Mouse (Mus musculus) spleen, adult 2 months (tissue): ENCODE results near the gene Plce1. TPM values are rescaled to one million over a fixed set of nuclear protein-coding genes. Genes with fewer than 3 reads are reported as not detected.

Source experiments
- DNase-seq, 2 experiments: peaks; one replicate each; pipeline versions ENCODE4 v3.0.0 to v3.0.0-alpha.2; 2012 to 2021; ENCODE audit warnings: low spot score in 2 of 2, low read depth in 1 of 2
- H3K27ac ChIP-seq: fragments of 200-500 bp; 2 replicates; pipeline ENCODE4 v1.5.1; 2012; ENCODE audit warnings: low read length, inconsistent platforms; ENCODE audit not compliant: insufficient read depth
- H3K27me3 ChIP-seq: fragments of 200-500 bp; 2 replicates; pipeline ENCODE4 v1.6.1; 2012; ENCODE audit warnings: mild to moderate bottlenecking, moderate library complexity, low read length, inconsistent platforms; ENCODE audit not compliant: control insufficient read depth, insufficient read depth
- H3K36me3 ChIP-seq: fragments of 200-500 bp; 2 replicates; pipeline ENCODE4 v1.6.1; 2012; ENCODE audit warnings: mild to moderate bottlenecking, low read length, inconsistent platforms; ENCODE audit not compliant: control insufficient read depth, insufficient read depth
- H3K4me1 ChIP-seq: fragments of 200-500 bp; 2 replicates; pipeline ENCODE4 v1.6.1; 2011; ENCODE audit warnings: inconsistent platforms; ENCODE audit not compliant: control insufficient read depth, insufficient read depth, insufficient read length
- H3K4me3 ChIP-seq: fragments of 200-500 bp; 2 replicates; pipeline ENCODE4 v1.5.1; 2011; ENCODE audit warnings: mild to moderate bottlenecking, inconsistent platforms; ENCODE audit not compliant: insufficient read depth, insufficient read length; ENCODE audit errors: extremely low read depth
- CTCF ChIP-seq: fragments of 200-500 bp; IDR thresholded peaks from 2 replicates; pipeline ENCODE4 v1.5.1; 2011; ENCODE audit warnings: mild to moderate bottlenecking, inconsistent platforms; ENCODE audit not compliant: insufficient read depth, insufficient read length, insufficient replicate concordance; ENCODE audit errors: extremely low read depth
- POLR2A ChIP-seq: fragments of 200-500 bp; IDR thresholded peaks from 2 replicates; pipeline ENCODE4 v1.6.1; 2011; ENCODE audit warnings: low read depth, low read length, inconsistent platforms
- WGBS: fragments of 180-500 bp; shearing (Covaris S2); methylation state at CpG from one replicate; pipeline ENCODE4 v1.1.7; 2018; 5-methylcytosine and 5-hydroxymethylcytosine counted together
- polyA plus RNA-seq: library from polyadenylated mRNA; depleted of rRNA; stranded (reverse); fragments of >200 nt; gene quantifications from 2 replicates; pipeline ENCODE4 v1.2.3, GENCODE M21; 2012

The Plce1 gene
- polyA plus RNA-seq, 1 experiment, result 1.7 TPM

- no peak for DNase-seq
- no peaks in the 10 kb centered on the region for H3K36me3 ChIP-seq
- no peak for TF ChIP-seq POLR2A
- no peak for TF ChIP-seq CTCF
- no peaks in the 10 kb centered on the region for H3K27me3 ChIP-seq
- H3K4me1 ChIP-seq, result no peaks in the 10 kb centered on the region
- 83% methylated on average over 3 of the region's 3 CpGs for WGBS
- H3K27ac ChIP-seq, result no peak overlapping the region
- no peak overlapping the region for H3K4me3 ChIP-seq
Measured at GRCm38 (mm10) chr19:38704742-38705141, 223.8 kb downstream of the Plce1 start.

- H3K27ac ChIP-seq, result no peak overlapping the region
- WGBS, result 93% methylated on average over 11 of the region's 11 CpGs
- no peak for DNase-seq
- no peaks in the 10 kb centered on the region for H3K4me1 ChIP-seq
- H3K36me3 ChIP-seq, result no peaks in the 10 kb centered on the region
- TF ChIP-seq POLR2A (no peak), CTCF (no peak)
- H3K4me3 ChIP-seq, result no peak overlapping the region
- H3K27me3 ChIP-seq, result no peaks in the 10 kb centered on the region
Measured at GRCm38 (mm10) chr19:38705244-38705643, 224.3 kb downstream of the Plce1 start.

- no peaks in the 10 kb centered on the region for H3K36me3 ChIP-seq
- H3K4me1 ChIP-seq, result no peaks in the 10 kb centered on the region
- H3K4me3 ChIP-seq, result no peak overlapping the region
- TF ChIP-seq POLR2A (no peak), CTCF (no peak)
- DNase-seq, result no peak
- H3K27me3 ChIP-seq, result no peaks in the 10 kb centered on the region
- no peak overlapping the region for H3K27ac ChIP-seq
- WGBS, result 90% methylated on average over 6 of the region's 6 CpGs
Measured at GRCm38 (mm10) chr19:38706449-38706848, 225.5 kb downstream of the Plce1 start.

- no peak for DNase-seq
Measured at GRCm38 (mm10) chr19:38709376-38709775, 228.5 kb downstream of the Plce1 start.

GRCm38 (mm10) chr19:38721808-38722207 lies 240.9 kb downstream of the Plce1 start:
- no peak overlapping the region for H3K4me3 ChIP-seq
- TF ChIP-seq POLR2A, result no peak
- no peak for TF ChIP-seq CTCF
- H3K27ac ChIP-seq, result no peak overlapping the region
- 89% methylated on average over 4 of the region's 4 CpGs for WGBS
- H3K4me1 ChIP-seq, result no peaks in the 10 kb centered on the region
- no peaks in the 10 kb centered on the region for H3K27me3 ChIP-seq
- no peak for DNase-seq
- no peaks in the 10 kb centered on the region for H3K36me3 ChIP-seq

More at GRCm38 (mm10) chr19:38709376-38709775, 228.5 kb downstream of the Plce1 start:
- Histone ChIP-seq H3K27me3 (no peaks in the 10 kb centered on the region), H3K4me3 (no peak overlapping the region), H3K27ac (no peak overlapping the region), H3K4me1 (no peaks in the 10 kb centered on the region), H3K36me3 (no peaks in the 10 kb centered on the region)
- 87% methylated on average over 2 of the region's 2 CpGs for WGBS
- no peak for TF ChIP-seq POLR2A
- no peak for TF ChIP-seq CTCF

- no peaks in the 10 kb centered on the region for H3K4me1 ChIP-seq
- no peak overlapping the region for H3K27ac ChIP-seq
- no peak for DNase-seq
Measured at GRCm38 (mm10) chr19:38722982-38723381, 242.1 kb downstream of the Plce1 start.

GRCm38 (mm10) chr19:38723969-38724368 lies 243.1 kb downstream of the Plce1 start:
- Histone ChIP-seq H3K4me3 (no peak overlapping the region), H3K4me1 (no peaks in the 10 kb centered on the region), H3K27me3 (no peaks in the 10 kb centered on the region), H3K36me3 (no peaks in the 10 kb centered on the region), H3K27ac (no peak overlapping the region)
- DNase-seq, result no peak
- 76% methylated on average over 5 of the region's 5 CpGs for WGBS
- TF ChIP-seq CTCF (no peak), POLR2A (no peak)

More at GRCm38 (mm10) chr19:38722982-38723381, 242.1 kb downstream of the Plce1 start:
- TF ChIP-seq POLR2A, result no peak
- TF ChIP-seq CTCF, result no peak
- H3K27me3 ChIP-seq, result no peaks in the 10 kb centered on the region
- no peak overlapping the region for H3K4me3 ChIP-seq
- WGBS, result 83% methylated on average over 6 of the region's 6 CpGs
- no peaks in the 10 kb centered on the region for H3K36me3 ChIP-seq
